Mouse (Mus musculus) testis, adult 2 months (tissue): ENCODE measurements around the gene Il1a.

ENCODE experiments used
- CTCF ChIP-seq: fragments of 200-500 bp; IDR thresholded peaks from 2 replicates; pipeline ENCODE4 v1.5.1; 2012; ENCODE audit warnings: low read depth, mild to moderate bottlenecking, inconsistent platforms, low read length, moderate library complexity; ENCODE audit not compliant: control insufficient read depth, insufficient read depth, insufficient replicate concordance
- POLR2A ChIP-seq: fragments of 200-500 bp; IDR thresholded peaks from 2 replicates; pipeline ENCODE4 v1.6.1; 2012; ENCODE audit warnings: low read depth, mild to moderate bottlenecking, inconsistent platforms, low read length, moderate library complexity; ENCODE audit not compliant: control insufficient read depth

GRCm38 (mm10) chr2:129313934-129314333, 4.2 kb upstream of the Il1a start:
- no peak for TF ChIP-seq POLR2A
- TF ChIP-seq CTCF: no peak
